Mouse (Mus musculus): ENCODE measurements around the gene Brd2. TPM values are rescaled to one million over a fixed set of nuclear protein-coding genes. Genes with fewer than 3 reads are reported as not detected.

The Brd2 gene
- polyA plus RNA-seq, 2 experiments: 121 to 197 TPM

GRCm38 (mm10) chr17:34128264-34128937, 6.0 kb upstream of the Brd2 start:
- TF ChIP-seq POLR2A (IDR thresholded peaks at IDR 0.05; ENCODE audit: borderline replicate concordance, extremely low read depth, insufficient read depth, insufficient read length): no peak
- Histone ChIP-seq H3K36me3 (ENCODE audit: control insufficient read depth, insufficient read depth, low read length) (no peaks in the 10 kb centered on the region), H3K4me3 (replicated peaks; ENCODE audit: low read length) (0 out of 2 replicates have a peak overlapping the region, but pooled peaks have one; percentile 2), H3K9me3 (ENCODE audit: control insufficient read depth, low read length) (no peaks in the 10 kb centered on the region), H3K27me3 (ENCODE audit: control insufficient read depth, insufficient read depth, low read length) (no peaks in the 10 kb centered on the region), H3K27ac (replicated peaks; ENCODE audit: low read depth, low read length) (0 out of 2 replicates have a peak overlapping the region, but pooled peaks have one; percentile 20), H3K4me2 (replicated peaks; ENCODE audit: low read depth, low read length, severe bottlenecking) (peak overlapping the region; percentile 25), H3K9ac (ENCODE audit: low read depth, low read length, severe bottlenecking) (peak overlapping the region; percentile 12; the same call in 1 of the 2 replicates), H3K4me1 (ENCODE audit: control insufficient read depth, insufficient read depth, low read length) (peaks cover 19% of the 10 kb centered on the region)
- no peak for ATAC-seq (ENCODE audit: low FRiP score, low read depth)
- no peak for DNase-seq (ENCODE audit: low spot score)
- WGBS: 21% methylated on average over 13 of the region's 13 CpGs

DNA sequence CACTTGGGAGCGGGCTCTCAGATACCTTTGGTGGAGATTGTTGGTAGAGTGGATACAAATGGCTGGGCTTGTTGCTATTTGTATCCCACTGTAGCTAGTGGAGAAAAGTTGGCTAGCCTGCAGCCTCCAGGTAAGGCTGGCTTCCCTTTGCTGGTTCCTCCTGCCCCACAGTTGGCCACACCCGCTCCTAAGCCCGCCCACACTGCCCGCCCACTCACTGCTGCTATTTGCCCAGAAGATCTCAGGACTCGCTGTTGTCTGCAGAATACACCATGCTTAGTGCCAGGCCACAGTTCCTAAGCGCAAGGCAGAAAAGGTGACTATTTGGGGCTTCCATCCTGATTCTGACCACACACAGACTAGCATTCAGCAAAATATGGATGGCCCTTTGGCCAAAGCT, 5.0 kb upstream of the Brd2 start:
- Histone ChIP-seq H3K36me3 (ENCODE audit: control insufficient read depth, insufficient read depth, low read length) (no peaks in the 10 kb centered on the region), H3K4me1 (ENCODE audit: control insufficient read depth, insufficient read depth, low read length) (peaks cover 19% of the 10 kb centered on the region), H3K27me3 (ENCODE audit: control insufficient read depth, insufficient read depth, low read length) (no peaks in the 10 kb centered on the region), H3K4me3 (replicated peaks; ENCODE audit: low read length) (no peak overlapping the region), H3K9ac (ENCODE audit: low read depth, low read length, severe bottlenecking) (no peak overlapping the region), H3K27ac (replicated peaks; ENCODE audit: low read depth, low read length) (no peak overlapping the region), H3K9me3 (ENCODE audit: control insufficient read depth, low read length) (no peaks in the 10 kb centered on the region), H3K4me2 (replicated peaks; ENCODE audit: low read depth, low read length, severe bottlenecking) (no peak overlapping the region)
- no peak for TF ChIP-seq POLR2A (IDR thresholded peaks at IDR 0.05; ENCODE audit: borderline replicate concordance, extremely low read depth, insufficient read depth, insufficient read length)
- DNase-seq (ENCODE audit: low spot score): no peak
- WGBS: 24% methylated on average over 6 of the region's 6 CpGs
- no peak for ATAC-seq (ENCODE audit: low FRiP score, low read depth)

DNA sequence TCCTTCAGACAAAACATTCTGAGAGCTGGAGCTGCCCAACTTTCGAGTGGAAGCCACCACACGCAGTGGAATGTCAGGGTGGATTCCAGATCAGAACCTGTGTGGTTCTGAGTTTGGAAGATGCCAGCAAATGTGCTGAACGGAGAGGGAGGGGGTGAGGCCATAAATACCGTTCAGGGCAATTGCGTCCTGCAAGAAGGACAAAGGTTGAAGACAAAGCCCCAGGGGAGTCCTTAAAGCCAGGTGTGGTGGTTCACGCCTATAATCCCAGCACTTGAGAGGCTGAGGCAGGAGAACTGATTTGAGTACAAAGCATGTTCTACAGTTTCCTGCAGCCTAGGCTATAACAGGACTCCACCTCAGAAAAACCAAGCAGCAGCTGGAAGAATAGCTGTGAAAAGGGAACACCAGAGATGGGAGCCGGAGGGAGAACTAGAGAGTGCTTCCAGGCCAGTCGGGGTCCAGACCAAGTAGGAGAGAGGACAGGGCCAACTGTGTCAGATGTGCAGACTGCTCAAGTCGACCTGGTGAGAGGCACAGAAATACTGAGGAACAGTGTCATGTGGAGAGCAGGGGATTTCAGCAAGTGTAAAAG, 4.5 kb upstream of the Brd2 start:
- Histone ChIP-seq H3K4me3 (replicated peaks; ENCODE audit: low read length) (no peak overlapping the region), H3K27ac (replicated peaks; ENCODE audit: low read depth, low read length) (no peak overlapping the region), H3K9me3 (ENCODE audit: control insufficient read depth, low read length) (no peaks in the 10 kb centered on the region), H3K4me2 (replicated peaks; ENCODE audit: low read depth, low read length, severe bottlenecking) (no peak overlapping the region), H3K4me1 (ENCODE audit: control insufficient read depth, insufficient read depth, low read length) (peaks cover 19% of the 10 kb centered on the region), H3K9ac (ENCODE audit: low read depth, low read length, severe bottlenecking) (no peak overlapping the region), H3K27me3 (ENCODE audit: control insufficient read depth, insufficient read depth, low read length) (no peaks in the 10 kb centered on the region), H3K36me3 (ENCODE audit: control insufficient read depth, insufficient read depth, low read length) (no peaks in the 10 kb centered on the region)
- WGBS: 38% methylated on average over 9 of the region's 9 CpGs
- ATAC-seq (ENCODE audit: low FRiP score, low read depth): no peak
- DNase-seq (ENCODE audit: low spot score): no peak
- TF ChIP-seq POLR2A (IDR thresholded peaks at IDR 0.05; ENCODE audit: borderline replicate concordance, extremely low read depth, insufficient read depth, insufficient read length): no peak

DNA sequence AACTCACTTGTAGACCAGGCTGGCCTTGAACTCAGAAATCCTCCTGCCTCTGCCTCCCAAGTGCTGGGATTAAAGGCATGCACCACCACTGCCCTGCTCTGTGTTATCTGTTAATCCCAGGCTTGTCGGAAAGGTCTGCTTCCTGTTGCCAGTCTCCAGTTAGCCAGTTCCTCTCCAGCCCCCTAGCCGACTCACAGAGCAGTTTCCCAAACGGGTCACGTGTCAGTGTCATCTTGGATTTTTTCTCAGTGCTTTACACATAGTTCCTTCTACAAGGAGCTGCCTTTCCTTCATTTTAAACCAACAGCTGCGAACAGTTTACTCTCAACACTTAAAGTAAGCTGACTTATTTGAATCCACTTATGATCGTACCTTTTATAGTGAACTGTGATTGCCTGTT, 2.2 kb upstream of the Brd2 start:
- no peak overlapping the region for H3K4me3 ChIP-seq (replicated peaks; ENCODE audit: low read length)
- DNase-seq (ENCODE audit: low spot score): no peak
- no peak overlapping the region for H3K9ac ChIP-seq (ENCODE audit: low read depth, low read length, severe bottlenecking)
- no peak overlapping the region for H3K27ac ChIP-seq (replicated peaks; ENCODE audit: low read depth, low read length)
- H3K9me3 ChIP-seq (ENCODE audit: control insufficient read depth, low read length): no peaks in the 10 kb centered on the region
- H3K4me1 ChIP-seq (ENCODE audit: control insufficient read depth, insufficient read depth, low read length): peaks cover 19% of the 10 kb centered on the region
- H3K27me3 ChIP-seq (ENCODE audit: control insufficient read depth, insufficient read depth, low read length): no peaks in the 10 kb centered on the region
- H3K36me3 ChIP-seq (ENCODE audit: control insufficient read depth, insufficient read depth, low read length): no peaks in the 10 kb centered on the region
- no peak for ATAC-seq (ENCODE audit: low FRiP score, low read depth)
- no peak overlapping the region; the same call in 1 of the 2 replicates for H3K4me2 ChIP-seq (replicated peaks; ENCODE audit: low read depth, low read length, severe bottlenecking)
- no peak for TF ChIP-seq POLR2A (IDR thresholded peaks at IDR 0.05; ENCODE audit: borderline replicate concordance, extremely low read depth, insufficient read depth, insufficient read length)
- 82% methylated on average over 6 of the region's 6 CpGs for WGBS

DNA sequence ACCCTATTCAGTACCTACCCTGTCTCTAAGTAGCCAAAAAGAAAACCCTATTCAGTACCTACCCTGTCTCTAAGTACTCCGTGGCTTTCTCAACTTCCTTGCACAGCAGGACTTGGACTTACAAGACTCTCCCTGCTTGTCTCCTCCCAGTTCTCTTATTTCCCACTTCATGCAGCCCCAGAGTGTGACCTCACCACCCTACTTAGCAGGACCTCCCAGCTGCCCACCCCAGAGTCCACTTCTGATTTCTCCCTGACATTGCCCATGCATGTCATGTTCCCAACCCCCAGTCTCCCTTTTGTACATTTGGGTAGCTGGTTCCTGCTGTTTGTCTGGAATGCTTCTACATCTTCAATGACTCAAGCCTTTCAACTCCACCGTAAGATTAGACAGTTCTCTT, 1.1 kb upstream of the Brd2 start:
- Histone ChIP-seq H3K9me3 (ENCODE audit: control insufficient read depth, low read length) (no peaks in the 10 kb centered on the region), H3K27ac (replicated peaks; ENCODE audit: low read depth, low read length) (peak overlapping the region; percentile 100), H3K4me1 (ENCODE audit: control insufficient read depth, insufficient read depth, low read length) (peaks cover 11% of the 10 kb centered on the region; the same call in 1 of the 2 replicates), H3K4me3 (replicated peaks; ENCODE audit: low read length) (peak overlapping the region; percentile 100), H3K9ac (ENCODE audit: low read depth, low read length, severe bottlenecking) (peak overlapping the region; percentile 97), H3K36me3 (ENCODE audit: control insufficient read depth, insufficient read depth, low read length) (peaks cover 6% of the 10 kb centered on the region), H3K4me2 (replicated peaks; ENCODE audit: low read depth, low read length, severe bottlenecking) (peak overlapping the region; percentile 97), H3K27me3 (ENCODE audit: control insufficient read depth, insufficient read depth, low read length) (no peaks in the 10 kb centered on the region)
- DNase-seq (ENCODE audit: low spot score): no peak
- ATAC-seq (ENCODE audit: low FRiP score, low read depth): no peak
- TF ChIP-seq POLR2A (IDR thresholded peaks at IDR 0.05; ENCODE audit: borderline replicate concordance, extremely low read depth, insufficient read depth, insufficient read length): no peak
- 4% methylated on average over 2 of the region's 2 CpGs for WGBS
